Mouse (Mus musculus) myocyte (in vitro differentiated cells): ENCODE measurements around the gene Mum1. TPM values are rescaled to one million over a fixed set of nuclear protein-coding genes. Genes with fewer than 3 reads are reported as not detected.

ENCODE experiments used
- H3K27me3 ChIP-seq: one replicate; pipeline ENCODE4 v1.6.1; 2011; ENCODE audit not compliant: control insufficient read depth, insufficient read depth, insufficient read length
- H3K36me3 ChIP-seq: one replicate; pipeline ENCODE4 v1.6.1; 2011; ENCODE audit not compliant: control insufficient read depth, insufficient read depth
- H3K4me2 ChIP-seq: one replicate; pipeline ENCODE4 v1.6.1; 2011; ENCODE audit warnings: low read depth, control low read depth
- H3K4me3 ChIP-seq: one replicate; pipeline ENCODE4 v1.5.1; 2011; ENCODE audit warnings: mild to moderate bottlenecking, control low read depth, moderate library complexity
- H3K79me2 ChIP-seq: one replicate; pipeline ENCODE4 v1.6.1; 2011; ENCODE audit not compliant: control insufficient read depth, insufficient read depth
- H3ac ChIP-seq: one replicate; pipeline ENCODE4 v1.6.1; 2011; ENCODE audit not compliant: control insufficient read depth, insufficient read length
- CEBPB ChIP-seq: IDR thresholded peaks from 2 replicates; pipeline ENCODE4 v1.6.1; 2011; ENCODE audit warnings: mild to moderate bottlenecking, moderate library complexity; ENCODE audit not compliant: poor library complexity, insufficient read depth, severe bottlenecking
- E2F4 ChIP-seq: IDR thresholded peaks from one replicate; pipeline ENCODE4 v1.6.1; 2011; ENCODE audit warnings: mild to moderate bottlenecking, control low read depth, moderate library complexity; ENCODE audit not compliant: insufficient read depth
- MAX ChIP-seq: IDR thresholded peaks from one replicate; pipeline ENCODE4 v1.6.1; 2011; ENCODE audit warnings: low read depth, mild to moderate bottlenecking, control low read depth
- MYOD1 ChIP-seq, 3 experiments: IDR thresholded peaks; one replicate each; pipeline ENCODE4 v1.6.1; 2011; ENCODE audit warnings: control low read depth in 2 of 3, low read depth in 2 of 3, mild to moderate bottlenecking in 2 of 3, moderate library complexity in 1 of 3; ENCODE audit not compliant: insufficient read length in 2 of 3, control insufficient read depth in 1 of 3
- MYOG ChIP-seq, 3 experiments: IDR thresholded peaks; one replicate each; pipeline ENCODE4 v1.6.1; 2011; ENCODE audit warnings: control low read depth in 2 of 3, low read depth in 2 of 3, mild to moderate bottlenecking in 2 of 3; ENCODE audit not compliant: insufficient read length in 2 of 3, control insufficient read depth in 1 of 3, insufficient read depth in 1 of 3
- POLR2A ChIP-seq: IDR thresholded peaks from one replicate; pipeline ENCODE4 v1.6.1; 2011; ENCODE audit warnings: low read depth, mild to moderate bottlenecking, control low read depth, moderate library complexity; ENCODE audit not compliant: insufficient read length
- POLR2AphosphoS2 ChIP-seq: IDR thresholded peaks from one replicate; pipeline ENCODE4 v1.6.1; 2011; ENCODE audit warnings: low read depth, control low read depth; ENCODE audit not compliant: insufficient read length
- SRF ChIP-seq: IDR thresholded peaks from one replicate; pipeline ENCODE4 v1.6.1; 2011; ENCODE audit warnings: low read depth; ENCODE audit not compliant: control insufficient read depth, insufficient read length
- TCF12 ChIP-seq: IDR thresholded peaks from one replicate; pipeline ENCODE4 v1.6.1; 2011; ENCODE audit warnings: mild to moderate bottlenecking, control low read depth; ENCODE audit not compliant: poor library complexity, insufficient read depth, severe bottlenecking
- TCF3 ChIP-seq: IDR thresholded peaks from one replicate; pipeline ENCODE4 v1.6.1; 2011; ENCODE audit warnings: low read depth, control low read depth; ENCODE audit not compliant: insufficient read length
- USF1 ChIP-seq: IDR thresholded peaks from one replicate; pipeline ENCODE4 v1.6.1; 2011; ENCODE audit warnings: low read depth, mild to moderate bottlenecking, control low read depth, moderate library complexity
- polyA plus RNA-seq: library from polyadenylated mRNA; unstranded; fragments of >200 nt; fragmentation: generic; extraction: Trizol; gene quantifications from one replicate; pipeline ENCODE4 v1.2.1, GENCODE M21; 2012; ENCODE audit warnings: missing spikeins

Gene Mum1
- polyA plus RNA-seq, 1 experiment, result 30.7 TPM

GRCm38 (mm10) chr10:80253551-80253950 is 27.3 kb downstream of the Mum1 start:
- H3K79me2 ChIP-seq, result peaks cover 31% of the 10 kb centered on the region
- H3ac ChIP-seq, result no peak overlapping the region
- peak; percentile 30 for TF ChIP-seq POLR2A
- peak; percentile 29 for TF ChIP-seq POLR2AphosphoS2
- no peak for TF ChIP-seq USF1
- no peak overlapping the region for H3K4me3 ChIP-seq
- no peaks in the 10 kb centered on the region for H3K27me3 ChIP-seq
- H3K36me3 ChIP-seq, result peaks cover 4% of the 10 kb centered on the region
- no peak overlapping the region for H3K4me2 ChIP-seq

DNA sequence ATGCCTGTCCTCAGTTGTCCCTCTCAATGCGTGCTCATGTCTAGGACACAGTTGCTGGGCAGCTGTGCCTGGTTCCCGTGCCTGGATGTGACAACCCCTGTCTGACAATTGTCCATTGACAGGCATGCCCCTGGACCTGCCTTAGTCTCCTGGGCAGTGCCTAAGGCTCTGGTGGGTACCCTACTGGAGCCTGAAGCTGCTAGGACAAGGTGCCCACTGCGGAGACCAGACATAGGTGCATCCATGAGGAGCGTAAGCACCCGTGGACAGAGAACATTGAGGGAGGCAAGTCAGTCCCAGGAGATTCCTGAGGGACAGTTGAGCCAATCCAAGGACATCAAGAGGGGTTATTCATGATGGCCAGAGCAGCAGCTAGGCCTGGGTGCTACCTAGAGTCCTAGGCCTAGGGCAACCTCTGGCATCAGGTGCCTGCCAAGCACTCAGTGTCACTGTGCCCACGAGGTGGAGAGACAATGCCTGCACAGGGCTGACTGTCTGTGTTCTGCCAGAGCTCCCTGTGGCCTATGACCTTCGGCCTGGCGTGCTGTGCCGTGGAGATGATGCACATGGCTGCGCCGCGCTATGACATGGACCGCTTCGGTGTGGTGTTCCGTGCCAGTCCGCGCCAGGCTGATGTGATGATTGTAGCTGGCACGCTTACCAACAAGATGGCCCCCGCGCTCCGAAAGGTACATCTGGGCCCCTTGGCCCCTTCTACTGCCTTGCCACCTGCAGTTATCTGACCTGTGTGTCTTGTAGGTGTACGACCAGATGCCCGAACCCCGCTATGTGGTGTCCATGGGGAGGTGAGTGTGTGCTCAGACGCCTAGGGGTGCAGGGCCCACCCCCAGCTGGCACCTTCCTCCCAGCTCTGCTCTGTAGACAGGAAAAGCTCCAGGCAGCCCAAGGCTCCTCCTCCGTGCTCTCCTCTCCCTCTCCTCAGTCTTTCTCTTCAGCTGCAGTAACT is 28.4 kb downstream of the Mum1 start:
- Histone ChIP-seq H3ac (no peak overlapping the region), H3K4me2 (no peak overlapping the region), H3K4me3 (no peak overlapping the region)

GRCm38 (mm10) chr10:80255881-80256535 is 29.8 kb downstream of the Mum1 start:
- H3K4me2 ChIP-seq, result no peak overlapping the region
- H3K79me2 ChIP-seq, result peaks cover 20% of the 10 kb centered on the region
- TF ChIP-seq USF1 (no peak), POLR2A (peak; percentile 21), TCF3 (no peak), POLR2AphosphoS2 (peak; percentile 88), MAX (no peak), MYOG (IDR thresholded peaks at IDR 0.05; ENCODE audit: control insufficient read depth in 1 of 3, insufficient read depth in 1 of 3, insufficient read length in 2 of 3, low read depth in 2 of 3) (no peak), TCF12 (no peak), SRF (no peak)
- no peak overlapping the region for H3ac ChIP-seq
- peaks cover 4% of the 10 kb centered on the region for H3K36me3 ChIP-seq
- H3K4me3 ChIP-seq, result no peak overlapping the region
- H3K27me3 ChIP-seq, result no peaks in the 10 kb centered on the region

More for the DNA sequence above, 28.4 kb downstream of the Mum1 start:
- Histone ChIP-seq H3K79me2 (peaks cover 34% of the 10 kb centered on the region), H3K27me3 (no peaks in the 10 kb centered on the region), H3K36me3 (peaks cover 4% of the 10 kb centered on the region)
- TF ChIP-seq MYOD1 (IDR thresholded peaks at IDR 0.05; ENCODE audit: control insufficient read depth in 1 of 3, insufficient read length in 2 of 3, low read depth in 2 of 3) (no peak), E2F4 (no peak), TCF3 (no peak), SRF (no peak), POLR2AphosphoS2 (peak; percentile 81), POLR2A (peak; percentile 63), TCF12 (no peak)

- no peaks in the 10 kb centered on the region for H3K27me3 ChIP-seq
- H3K4me2 ChIP-seq, result no peak overlapping the region
- H3K79me2 ChIP-seq, result peaks cover 8% of the 10 kb centered on the region
- TF ChIP-seq MYOD1 (IDR thresholded peaks at IDR 0.05; ENCODE audit: control insufficient read depth in 1 of 3, insufficient read length in 2 of 3, low read depth in 2 of 3) (no peak), POLR2A (peak; percentile 1), TCF12 (no peak), TCF3 (no peak), USF1 (no peak), POLR2AphosphoS2 (peak; percentile 10), CEBPB (no peak)
- H3K36me3 ChIP-seq, result peaks cover 4% of the 10 kb centered on the region
- no peak overlapping the region for H3K4me3 ChIP-seq
- H3ac ChIP-seq, result no peak overlapping the region
Observed at GRCm38 (mm10) chr10:80257936-80258335, 31.7 kb downstream of the Mum1 start.

DNA sequence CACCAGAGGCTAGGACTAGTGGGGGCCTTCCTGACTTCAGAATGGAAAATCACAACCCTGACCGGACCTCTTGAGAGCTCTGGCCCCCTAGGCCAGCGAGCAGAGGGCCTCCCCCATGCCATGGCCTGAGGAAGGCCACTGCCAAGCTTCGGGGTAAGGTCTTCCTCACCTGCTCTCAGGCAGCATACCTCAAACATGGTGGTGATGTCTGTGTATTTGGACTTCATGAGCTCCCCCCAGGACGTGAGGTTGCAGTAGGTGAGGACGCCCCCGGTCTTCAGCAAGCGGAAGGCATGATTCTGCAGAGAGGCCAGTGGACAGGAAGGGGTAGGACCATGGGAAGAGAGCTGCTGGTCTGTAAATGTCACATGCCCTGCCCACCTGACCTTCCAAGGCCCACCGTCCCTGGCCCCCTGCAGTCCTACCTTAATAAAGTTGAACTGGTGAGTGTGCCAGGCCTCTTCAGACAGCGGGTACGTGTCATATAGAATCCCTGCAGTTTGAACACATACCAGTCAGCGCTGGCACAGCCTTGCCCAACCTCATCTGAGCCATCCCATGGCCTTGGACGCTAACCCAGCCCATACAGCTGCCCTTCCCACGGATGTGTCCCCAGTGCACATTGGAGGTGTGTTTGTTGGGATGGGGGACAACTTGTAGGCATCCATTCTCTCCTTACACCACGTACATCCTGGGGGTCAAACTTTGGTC is 32.7 kb downstream of the Mum1 start:
- TF ChIP-seq MYOD1 (IDR thresholded peaks at IDR 0.05; ENCODE audit: control insufficient read depth in 1 of 3, insufficient read length in 2 of 3, low read depth in 2 of 3) (no peak), POLR2A (peak; percentile 14), USF1 (no peak)
- Histone ChIP-seq H3ac (no peak overlapping the region), H3K79me2 (peaks cover 14% of the 10 kb centered on the region), H3K36me3 (peaks cover 4% of the 10 kb centered on the region), H3K4me3 (peak overlapping the region; percentile 50), H3K4me2 (peak overlapping the region; percentile 92), H3K27me3 (no peaks in the 10 kb centered on the region)
